Mouse (Mus musculus): ENCODE data around the gene Rab25. TPM values are rescaled to one million over a fixed set of nuclear protein-coding genes. Genes with fewer than 3 reads are reported as not detected.
A peak's percentile ranks its signal among the peaks of the same experiment; 100 is the strongest.

Rab25 gene
- polyA plus RNA-seq, 1 experiment from 2014 or later: 0.41 TPM

DNA sequence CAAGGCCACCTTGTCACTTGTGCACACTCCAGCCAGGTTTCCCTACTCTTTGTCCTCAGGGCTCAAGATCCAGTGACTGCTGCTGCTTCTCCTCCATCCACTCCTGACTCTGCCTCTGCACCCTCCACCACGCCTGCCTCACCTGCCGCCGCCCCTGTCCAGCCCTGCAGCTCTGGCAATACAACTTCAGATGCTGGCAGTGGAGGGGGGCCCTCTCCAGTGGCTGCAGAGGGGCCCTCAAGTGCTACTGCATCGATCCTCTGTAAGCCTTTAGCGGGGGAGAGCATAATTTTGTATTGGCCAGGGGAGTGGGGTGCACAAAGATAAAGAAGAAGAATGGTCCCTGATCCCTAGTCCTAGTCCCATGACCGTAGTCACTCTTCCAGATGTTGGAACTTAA lies 7.6 kb upstream of the Rab25 start:
- in situ Hi-C loops (cut with MboI; ENCODE audit: low pct_unique_long_range_greater_than_20kb): no loop called here

DNA sequence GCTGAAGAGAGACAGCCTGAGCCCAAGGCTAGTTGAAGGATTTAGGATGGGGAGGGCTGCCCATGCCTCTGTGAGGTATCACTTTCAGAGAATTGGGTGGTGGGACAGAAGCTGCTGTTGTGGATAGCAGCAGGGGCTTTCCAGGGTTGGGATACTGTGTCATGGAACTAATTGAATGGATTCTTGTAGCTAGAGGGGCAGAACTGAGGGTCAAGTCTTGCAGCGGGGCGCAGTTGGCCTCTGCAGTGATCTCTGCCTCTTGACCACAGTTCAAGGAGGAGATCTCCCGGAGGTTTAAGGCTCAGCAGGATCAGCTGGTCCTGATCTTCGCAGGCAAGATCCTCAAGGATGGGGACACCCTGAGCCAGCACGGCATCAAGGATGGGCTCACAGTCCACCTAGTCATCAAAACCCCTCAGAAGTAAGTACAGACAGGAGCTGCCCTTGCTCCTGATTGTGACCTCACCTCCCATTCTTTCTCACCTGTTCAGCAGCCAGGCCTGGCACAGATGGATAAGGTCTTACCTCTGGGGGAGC lies 7.0 kb upstream of the Rab25 start:
- POLR2A ChIA-PET: interaction anchor here (0.7 to 4.9 kb wide), 7 partner anchors 8 to 78 kb away, joined by 3 to 35 read pairs (median 4); partner anchors contain the start of gene Mex3a
- H3K27me3 ChIP-seq: no peaks in the 10 kb centered on the region
- in situ Hi-C loops (cut with MboI; ENCODE audit: low pct_unique_long_range_greater_than_20kb): no loop called here
- no peak for DNase-seq (ENCODE audit: low read depth, low spot score)
- CTCF ChIA-PET: interaction anchor here (0.7 to 4.5 kb wide), 9 partner anchors 8 to 159 kb away, joined by 3 to 29 read pairs (median 6); no protein-coding TSS in a partner anchor
- no peak for TF ChIP-seq CTCF (IDR thresholded peaks at IDR 0.05)
- ATAC-seq: no peak

More for the DNA sequence above, 7.6 kb upstream of the Rab25 start:
- POLR2A ChIA-PET: interaction anchor here (4.9 kb wide), 1 partner anchor 8 kb away, joined by 35 read pairs; no protein-coding TSS in a partner anchor
- no peaks in the 10 kb centered on the region for H3K27me3 ChIP-seq
- no peak for TF ChIP-seq CTCF (IDR thresholded peaks at IDR 0.05)
- ATAC-seq: no peak
- no peak for DNase-seq (ENCODE audit: low read depth, low spot score)
- CTCF ChIA-PET: interaction anchor here (1.2 to 1.9 kb wide), 3 partner anchors 11 to 158 kb away, joined by 3 to 8 read pairs (median 6); no protein-coding TSS in a partner anchor

DNA sequence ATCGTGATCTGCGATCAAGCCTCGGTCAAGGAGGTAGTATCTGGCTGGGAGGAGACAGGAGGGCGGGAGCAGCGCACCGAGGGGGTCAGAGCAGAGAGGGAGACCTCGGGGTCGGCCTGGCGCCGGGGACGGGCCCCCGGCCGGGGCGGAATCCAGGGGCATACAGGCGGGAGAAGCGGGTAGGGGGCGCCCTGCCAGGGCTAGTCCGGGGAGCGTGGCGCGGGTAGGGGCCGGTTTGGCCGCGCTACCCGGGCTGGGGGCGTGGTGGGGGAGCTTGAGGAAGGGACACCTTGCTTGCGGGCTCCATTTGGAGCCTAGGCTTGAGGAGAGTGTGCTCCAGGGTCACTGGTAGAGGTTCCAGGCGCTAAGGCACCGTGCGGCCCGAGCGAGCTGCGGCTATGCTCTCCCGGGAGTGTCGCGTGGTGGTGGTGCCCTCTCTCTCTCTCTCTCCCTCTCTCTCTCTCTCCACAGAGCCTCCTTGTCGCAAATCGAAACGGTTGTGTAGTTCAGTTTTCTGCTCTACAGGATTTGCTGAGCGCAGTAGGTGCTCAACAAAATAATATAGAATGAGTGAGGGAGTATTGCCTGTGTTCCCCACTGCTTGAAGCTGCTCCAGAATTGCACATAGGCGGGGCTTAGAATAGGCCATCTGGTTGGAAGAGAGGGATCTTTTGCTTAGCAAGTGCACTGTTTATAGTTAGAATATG lies 5.9 kb upstream of the Rab25 start:
- TF ChIP-seq CTCF (IDR thresholded peaks at IDR 0.05): no peak
- ChIA-PET POLR2A (interaction anchor here (0.6 to 4.9 kb wide), 11 partner anchors 9 to 86 kb away, joined by 3 to 35 read pairs (median 4); partner anchors contain the start of gene Mex3a), CTCF (interaction anchor here (0.7 to 4.5 kb wide), 13 partner anchors 9 to 160 kb away, joined by 3 to 29 read pairs (median 3); no protein-coding TSS in a partner anchor)
- H3K27me3 ChIP-seq: no peaks in the 10 kb centered on the region
- no peak for DNase-seq (ENCODE audit: low read depth, low spot score)
- no peak for ATAC-seq
- in situ Hi-C loops (cut with MboI; ENCODE audit: low pct_unique_long_range_greater_than_20kb): no loop called here

DNA sequence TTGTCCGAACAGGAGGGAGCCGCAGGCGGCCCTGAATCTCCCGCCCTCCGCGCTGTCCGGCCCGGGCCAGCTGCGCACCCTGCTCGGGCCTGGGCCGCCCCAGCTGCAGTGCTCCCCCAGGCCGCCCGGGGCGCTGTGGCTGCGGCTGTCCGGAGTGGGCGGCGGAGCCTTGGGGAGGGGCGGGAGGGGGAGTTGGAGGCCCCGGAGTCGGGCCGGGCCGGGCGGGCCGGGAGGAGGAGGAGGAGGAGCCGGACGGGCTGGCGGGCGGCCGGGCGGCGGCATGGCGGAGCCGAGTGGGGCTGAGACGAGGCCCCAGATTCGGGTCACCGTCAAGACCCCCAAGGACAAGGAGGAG lies 5.4 kb upstream of the Rab25 start, which contains the start of gene Ubqln4:
Gene Ubqln4, plus strand, starts transcription at position 234 of the 355 bp plus-strand sequence.
- ATAC-seq: peak; percentile 84
- CTCF ChIA-PET: interaction anchor here (1.5 to 4.5 kb wide), 4 partner anchors 9 to 39 kb away, joined by 4 to 29 read pairs (median 8); no protein-coding TSS in a partner anchor
- in situ Hi-C loops (cut with MboI; ENCODE audit: low pct_unique_long_range_greater_than_20kb): no loop called here
- H3K27me3 ChIP-seq: no peaks in the 10 kb centered on the region
- POLR2A ChIA-PET: interaction anchor here (0.8 to 4.9 kb wide), 6 partner anchors 10 to 38 kb away, joined by 3 to 35 read pairs (median 6); no protein-coding TSS in a partner anchor
- no peak for TF ChIP-seq CTCF (IDR thresholded peaks at IDR 0.05)
- DNase-seq (ENCODE audit: low read depth, low spot score): peak; percentile 63

DNA sequence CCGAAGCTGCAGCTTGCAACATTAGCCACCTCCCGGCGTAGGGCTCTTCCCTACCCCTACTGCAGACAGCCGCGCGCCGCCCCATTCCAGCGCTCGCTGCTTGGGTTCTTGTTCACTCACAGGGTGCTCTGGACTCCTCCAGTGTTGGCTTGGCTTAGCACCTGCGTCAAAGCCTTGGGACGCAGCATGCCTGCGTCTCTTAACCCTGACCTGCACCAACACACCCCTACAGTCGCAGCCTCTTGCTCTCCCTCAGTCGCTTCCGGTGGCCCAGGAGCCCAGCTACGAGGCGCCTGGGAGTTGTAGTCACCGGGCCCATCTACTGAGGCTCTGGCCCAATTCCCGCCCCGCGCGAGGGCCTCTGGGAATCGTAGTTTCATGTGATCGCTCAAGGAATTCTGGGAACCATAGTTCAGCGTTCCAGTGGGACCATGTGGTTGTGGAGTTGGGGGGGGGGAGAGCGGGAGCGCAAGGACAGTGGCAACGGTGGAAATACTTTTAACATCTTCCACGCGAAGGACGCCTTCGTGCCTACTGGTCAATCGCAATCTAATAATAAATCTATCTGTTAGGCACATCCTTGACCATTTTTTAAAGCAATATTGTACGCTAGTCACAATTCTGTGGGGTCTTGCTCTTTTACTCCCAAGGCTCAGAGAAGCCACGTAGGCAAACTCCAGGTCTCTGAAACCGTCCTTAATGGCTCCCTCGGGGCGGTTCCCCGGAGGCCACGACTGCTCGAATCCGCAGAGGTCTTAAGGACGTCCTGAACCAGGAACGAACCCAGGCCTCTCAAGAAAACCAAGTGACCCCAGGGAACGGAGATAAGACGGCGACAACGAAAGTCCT lies 4.8 kb upstream of the Rab25 start, which contains the start of gene Lamtor2:
Gene Lamtor2, minus strand, starts transcription at position 399 of the 849 bp plus-strand sequence.
- no peak for TF ChIP-seq CTCF (IDR thresholded peaks at IDR 0.05)
- ATAC-seq (peak; percentile 86), DNase-seq (ENCODE audit: low read depth, low spot score) (peak; percentile 98)
- H3K27me3 ChIP-seq: no peaks in the 10 kb centered on the region
- POLR2A ChIA-PET: interaction anchor here (0.6 to 4.9 kb wide), 7 partner anchors 10 to 206 kb away, joined by 3 to 35 read pairs (median 3); no protein-coding TSS in a partner anchor
- CTCF ChIA-PET: interaction anchor here (1.1 to 4.5 kb wide), 4 partner anchors 10 to 69 kb away, joined by 3 to 29 read pairs (median 5); no protein-coding TSS in a partner anchor
- in situ Hi-C loops (cut with MboI; ENCODE audit: low pct_unique_long_range_greater_than_20kb): no loop called here

DNA sequence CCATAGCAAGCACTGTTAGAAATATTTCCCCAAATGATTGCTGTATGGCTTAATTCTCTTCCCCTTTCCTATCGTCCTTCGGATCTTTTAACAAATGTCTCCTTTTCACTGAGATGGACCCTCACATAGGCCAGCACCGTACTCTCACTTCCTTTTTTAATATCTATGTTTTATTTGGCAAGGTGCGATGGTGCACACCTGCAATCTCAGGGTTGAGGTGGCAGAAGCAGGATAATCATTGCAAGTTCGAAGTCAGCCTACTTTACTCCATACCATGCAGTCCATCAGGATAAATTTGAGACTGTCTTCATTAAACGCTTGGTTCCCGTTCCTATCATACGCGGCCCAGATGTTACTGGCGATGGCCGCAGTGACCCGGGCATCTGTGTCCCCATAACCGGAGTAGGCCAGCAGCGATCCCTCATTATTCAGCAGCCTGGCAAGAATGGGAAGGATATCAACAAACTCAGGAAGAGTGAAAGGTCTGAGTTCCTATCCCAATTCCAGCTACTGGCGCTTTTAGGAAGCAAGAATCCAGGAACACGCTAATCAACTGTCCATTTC lies 4.1 kb upstream of the Rab25 start:
- ChIA-PET CTCF (interaction anchor here (1.0 to 4.5 kb wide), 4 partner anchors 11 to 68 kb away, joined by 3 to 29 read pairs (median 4); no protein-coding TSS in a partner anchor), POLR2A (interaction anchor here (0.6 to 4.9 kb wide), 4 partner anchors 9 to 205 kb away, joined by 3 to 35 read pairs (median 4); no protein-coding TSS in a partner anchor)
- in situ Hi-C loops (cut with MboI; ENCODE audit: low pct_unique_long_range_greater_than_20kb): no loop called here
- no peaks in the 10 kb centered on the region for H3K27me3 ChIP-seq
- DNase-seq (ENCODE audit: low read depth, low spot score) (no peak), ATAC-seq (no peak)
- TF ChIP-seq CTCF (IDR thresholded peaks at IDR 0.05): no peak

GRCm38 (mm10) chr3:88551586-88551985 lies 3.5 kb upstream of the Rab25 start:
- in situ Hi-C loops (cut with MboI; ENCODE audit: low pct_unique_long_range_greater_than_20kb): no loop called here
- POLR2A ChIA-PET: interaction anchor here (0.8 to 4.9 kb wide), 2 partner anchors 12 to 25 kb away, joined by 3 to 35 read pairs; no protein-coding TSS in a partner anchor
- H3K27me3 ChIP-seq: no peaks in the 10 kb centered on the region
- CTCF ChIA-PET: interaction anchor here (1.0 to 4.5 kb wide), 3 partner anchors 11 to 56 kb away, joined by 3 to 29 read pairs (median 6); no protein-coding TSS in a partner anchor
- no peak for TF ChIP-seq CTCF (IDR thresholded peaks at IDR 0.05)
- ATAC-seq: no peak
- DNase-seq (ENCODE audit: low read depth, low spot score): no peak

- DNase-seq (ENCODE audit: low read depth, low spot score) (no peak), ATAC-seq (no peak)
- ChIA-PET POLR2A (no interaction called here), CTCF (interaction anchor here (0.7 to 1.0 kb wide), 2 partner anchors 45 to 57 kb away, joined by 3 to 4 read pairs; no protein-coding TSS in a partner anchor)
- in situ Hi-C loops (cut with MboI; ENCODE audit: low pct_unique_long_range_greater_than_20kb): loop anchor here (10.0 kb wide), 1 partner anchor 58 kb away; the partner anchor contains the start of gene Arhgef2
- no peaks in the 10 kb centered on the region for H3K27me3 ChIP-seq
- no peak for TF ChIP-seq CTCF (IDR thresholded peaks at IDR 0.05)
Measured at GRCm38 (mm10) chr3:88546674-88547418, 1.3 kb downstream of the Rab25 start.
